Mouse (Mus musculus) thymus, adult 2 months (tissue): ENCODE measurements around the gene Abcc4.

Experiments used
- CTCF ChIP-seq: fragments of 200-500 bp; IDR thresholded peaks from 2 replicates; pipeline ENCODE4 v1.5.1; 2012; ENCODE audit warnings: mild to moderate bottlenecking, control low read depth, low read length, moderate library complexity, borderline replicate concordance; ENCODE audit not compliant: control insufficient read depth, poor library complexity, insufficient read depth; ENCODE audit errors: extremely low read depth
- POLR2A ChIP-seq: fragments of 200-500 bp; IDR thresholded peaks from 2 replicates; pipeline ENCODE4 v1.6.1; 2012; ENCODE audit warnings: mild to moderate bottlenecking, low read length, control low read depth, moderate library complexity; ENCODE audit not compliant: control insufficient read depth, poor library complexity, insufficient read depth; ENCODE audit errors: extremely low read depth

DNA sequence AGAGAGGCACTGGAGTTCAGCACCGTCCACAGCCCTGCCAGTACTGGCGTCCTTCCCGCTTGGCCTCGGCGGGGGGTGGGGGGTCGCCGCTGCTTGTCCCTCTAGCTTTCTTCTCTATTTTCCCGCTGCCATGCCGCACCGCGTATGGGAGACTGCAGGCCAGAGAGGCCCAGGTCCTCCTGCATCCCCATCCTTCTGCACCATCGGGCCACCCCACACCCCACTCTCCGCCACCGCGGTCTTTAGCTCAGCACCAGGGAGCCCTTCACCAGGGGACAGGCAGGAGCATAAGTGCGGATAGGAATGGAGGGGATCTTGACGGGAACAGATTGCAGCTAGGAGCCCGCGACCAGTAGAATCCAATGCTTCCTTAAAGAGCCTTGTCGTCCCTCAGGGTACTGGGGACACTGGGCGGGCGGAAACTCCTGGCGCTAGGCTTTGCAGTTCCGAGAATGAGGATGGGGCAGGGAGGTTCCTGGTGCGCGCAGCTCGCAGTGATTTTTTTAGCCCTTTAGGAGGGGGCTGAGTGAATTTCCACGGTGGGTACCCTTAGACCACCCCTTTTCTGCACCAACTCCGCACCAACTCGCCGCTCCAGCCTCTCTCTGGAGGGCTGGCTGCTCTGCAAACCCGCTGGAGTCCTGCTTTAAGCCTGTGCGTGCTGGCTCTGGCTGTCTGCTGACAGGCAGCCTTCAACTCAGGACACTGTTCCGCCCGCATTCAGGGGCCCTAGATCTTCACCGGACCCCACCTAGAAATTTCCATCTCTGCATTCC, 268.7 kb downstream of the Abcc4 start:
- TF ChIP-seq CTCF: no peak
- no peak for TF ChIP-seq POLR2A
